Mouse (Mus musculus): Measurements from ENCODE around the gene Tmprss3.

- TF ChIP-seq CTCF (IDR thresholded peaks at IDR 0.05; ENCODE audit: borderline replicate concordance, control insufficient read depth, extremely low read depth, insufficient read depth, low read length, poor library complexity), result no peak
- TF ChIP-seq POLR2A (IDR thresholded peaks at IDR 0.05; ENCODE audit: control insufficient read depth, extremely low read depth, insufficient read depth, low read length, poor library complexity), result no peak
These were observed 2.5 kb downstream of the Tmprss3 start for GRCm38 (mm10) chr17:31196283-31196682.
